Mouse (Mus musculus) cerebellum, postnatal 36 days (tissue): ENCODE measurements around the gene Gm10260.

Experiments used
- DNase-seq, 2 experiments: peaks; one replicate each; pipeline ENCODE4 v3.0.0; 2021 to 2022; ENCODE audit warnings: mixed read lengths in 2 of 2

Gene Gm10260

GRCm38 (mm10) chr13:97768046-97768682, 7.7 kb upstream of the Gm10260 start:
- DNase-seq, result no peak

GRCm38 (mm10) chr13:97766600-97766999, 6.2 kb upstream of the Gm10260 start:
- no peak for DNase-seq

- no peak for DNase-seq
Observed at GRCm38 (mm10) chr13:97765913-97766312, 5.5 kb upstream of the Gm10260 start.

DNA sequence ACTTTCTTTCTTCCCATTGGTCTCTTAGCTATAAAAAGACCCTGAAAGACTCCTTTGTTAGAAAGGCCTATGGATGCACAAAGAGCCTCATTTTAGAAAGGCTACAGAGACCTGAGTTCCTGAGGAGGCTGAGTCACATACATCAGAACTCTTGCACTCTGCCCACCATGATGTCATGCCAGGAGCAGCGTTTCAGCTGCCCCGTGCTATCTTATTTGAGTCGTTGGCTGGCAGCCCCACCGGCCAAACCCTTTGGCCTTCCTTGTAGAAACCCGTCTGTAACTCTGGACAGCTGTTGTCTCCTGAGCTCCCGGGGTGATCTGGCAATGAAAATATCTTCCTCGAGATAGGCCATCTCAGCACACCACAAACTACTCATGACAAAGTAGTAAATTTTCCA, 3.6 kb upstream of the Gm10260 start:
- DNase-seq, result no peak

DNA sequence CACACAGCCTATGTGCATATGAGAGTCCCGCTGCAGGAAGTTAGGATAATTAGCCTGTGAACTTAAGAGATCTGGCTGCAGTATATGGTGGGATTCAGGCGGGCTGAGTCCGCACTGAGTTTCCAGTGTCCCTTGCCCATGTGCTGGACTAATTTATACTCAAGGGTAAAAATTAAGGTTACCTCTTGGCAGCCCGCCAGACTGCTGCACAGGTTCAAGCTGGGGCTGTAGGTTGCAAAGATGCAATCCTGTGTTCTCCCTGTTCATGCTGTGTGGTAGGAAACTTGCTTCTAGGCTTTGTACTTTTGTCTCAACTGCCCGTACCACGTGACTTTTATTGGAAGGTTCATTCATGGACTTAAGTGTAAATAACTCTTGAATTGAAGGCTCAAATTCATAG, 3.0 kb upstream of the Gm10260 start:
- no peak for DNase-seq

DNA sequence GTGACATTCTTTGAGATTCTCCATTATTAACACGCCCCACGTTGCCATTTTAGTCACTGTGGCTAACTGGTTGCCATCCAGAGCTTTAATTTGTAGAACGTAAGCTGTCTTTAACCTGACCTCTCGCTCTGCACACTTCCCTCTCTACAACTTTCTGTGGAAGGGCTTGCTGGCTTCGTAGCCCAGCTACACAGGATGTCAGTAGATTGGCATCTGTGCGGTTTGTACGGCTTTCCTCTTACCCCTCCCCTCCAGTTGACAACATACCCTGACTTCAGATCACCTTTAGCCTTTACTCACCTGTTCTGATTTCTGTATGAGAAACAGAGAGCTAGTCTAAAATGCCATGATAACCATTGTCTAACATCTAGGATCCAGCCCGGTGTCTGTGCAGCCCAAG, 1.7 kb upstream of the Gm10260 start:
- DNase-seq, result no peak

DNA sequence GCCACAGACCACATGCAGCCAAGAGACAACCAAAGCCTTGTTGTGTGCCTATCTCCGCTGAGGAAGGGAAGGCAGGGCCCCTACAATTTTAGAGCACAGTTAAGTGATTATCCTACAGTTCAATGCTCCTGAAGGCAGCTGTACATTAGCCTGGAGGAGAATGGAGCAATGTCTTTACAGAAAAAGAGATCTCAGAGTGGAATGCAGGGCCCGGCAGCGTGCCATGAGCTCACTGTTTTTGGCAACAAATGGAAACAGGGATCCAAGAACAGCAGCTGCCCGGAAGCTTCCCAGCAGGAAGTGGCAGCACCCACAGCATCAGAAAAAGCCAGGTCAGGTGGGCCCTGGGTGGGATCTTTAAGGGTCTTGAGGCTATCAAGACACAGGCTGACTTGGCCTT, 3.4 kb downstream of the Gm10260 start:
- no peak for DNase-seq

DNA sequence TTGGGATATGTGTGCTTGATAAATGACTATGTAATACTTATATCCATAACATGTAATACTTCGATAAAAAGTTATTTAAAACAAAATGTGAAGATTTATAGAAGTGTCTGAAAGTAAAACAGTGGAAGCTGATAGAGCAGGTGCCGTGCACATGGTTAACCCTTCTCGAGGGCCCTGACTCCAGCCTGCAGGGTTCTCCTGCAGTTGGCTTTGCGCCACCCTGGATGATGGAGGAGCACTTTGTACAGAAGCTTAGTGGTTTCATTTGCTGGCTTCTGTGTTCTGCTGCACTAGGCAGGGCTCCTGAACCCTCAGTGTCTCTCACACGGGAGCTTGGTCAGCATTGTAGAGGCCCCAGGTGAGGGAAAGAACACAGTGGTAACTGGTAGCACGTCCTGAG, 4.3 kb downstream of the Gm10260 start:
- no peak for DNase-seq

- peak; percentile 54 to 58 for DNase-seq
Observed at GRCm38 (mm10) chr13:97750851-97751381, 9.5 kb downstream of the Gm10260 start.

- DNase-seq, result no peak
Observed at GRCm38 (mm10) chr13:97747037-97747860, 13.2 kb downstream of the Gm10260 start.

DNA sequence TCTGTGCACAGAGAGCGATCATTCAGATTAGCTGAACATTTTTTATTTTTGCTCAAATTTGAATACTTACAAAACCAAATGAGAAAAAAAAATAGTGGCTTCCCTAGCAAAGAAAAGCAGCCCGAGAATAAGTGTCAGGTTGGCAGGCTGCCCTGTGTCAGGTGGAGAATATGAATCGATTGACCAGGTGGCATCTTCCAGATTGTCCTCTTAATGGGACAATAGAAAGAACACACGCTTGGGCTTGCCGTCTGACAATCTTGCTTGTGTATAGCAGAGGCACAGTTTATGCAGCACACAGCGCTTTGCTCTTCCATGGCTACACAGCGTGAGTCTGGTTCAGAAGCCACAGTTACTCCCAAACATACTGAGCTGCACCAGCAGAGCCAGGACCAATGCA, 15.8 kb downstream of the Gm10260 start:
- DNase-seq, result no peak

- no peak for DNase-seq
Observed at GRCm38 (mm10) chr13:97744036-97744435, 16.4 kb downstream of the Gm10260 start.

DNA sequence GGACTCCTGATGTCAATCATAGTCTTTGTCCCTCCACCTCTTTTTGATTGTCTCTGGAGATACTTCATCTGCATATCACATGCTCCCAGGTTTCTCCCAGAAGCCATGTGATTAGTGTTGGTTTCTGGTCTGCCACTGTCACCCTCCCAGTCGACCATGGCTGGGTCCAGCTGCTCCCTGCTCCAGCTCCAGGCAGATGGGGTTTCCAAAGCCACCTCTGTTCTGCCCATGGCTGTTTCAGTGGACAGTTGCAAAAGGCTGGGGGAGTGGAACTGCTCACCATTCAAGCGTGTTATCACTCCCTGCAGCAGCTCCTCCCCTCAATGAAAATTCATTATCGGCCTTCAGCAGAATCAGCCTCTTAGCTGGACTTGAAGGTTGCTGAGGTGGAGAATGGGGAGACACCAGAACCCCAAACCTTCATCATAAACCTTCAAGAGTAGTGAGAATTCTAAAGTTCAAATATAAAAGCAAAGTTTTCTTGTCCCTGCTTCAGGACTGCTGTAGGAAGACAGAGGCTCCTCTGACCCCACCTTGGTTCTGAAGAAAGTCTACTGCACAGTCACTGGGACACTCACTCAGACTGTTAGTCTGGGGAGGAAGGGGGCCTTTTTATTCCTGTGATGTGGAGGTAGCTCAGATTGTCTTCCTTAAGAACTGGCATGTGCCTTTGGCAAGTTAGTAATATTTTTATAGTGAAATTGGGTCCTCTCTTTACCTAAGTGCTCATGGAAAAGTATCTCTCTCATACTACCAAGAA, 17.0 kb downstream of the Gm10260 start:
- no peak for DNase-seq

- DNase-seq, result no peak
Observed at GRCm38 (mm10) chr13:97735931-97736330, 24.5 kb downstream of the Gm10260 start.

DNA sequence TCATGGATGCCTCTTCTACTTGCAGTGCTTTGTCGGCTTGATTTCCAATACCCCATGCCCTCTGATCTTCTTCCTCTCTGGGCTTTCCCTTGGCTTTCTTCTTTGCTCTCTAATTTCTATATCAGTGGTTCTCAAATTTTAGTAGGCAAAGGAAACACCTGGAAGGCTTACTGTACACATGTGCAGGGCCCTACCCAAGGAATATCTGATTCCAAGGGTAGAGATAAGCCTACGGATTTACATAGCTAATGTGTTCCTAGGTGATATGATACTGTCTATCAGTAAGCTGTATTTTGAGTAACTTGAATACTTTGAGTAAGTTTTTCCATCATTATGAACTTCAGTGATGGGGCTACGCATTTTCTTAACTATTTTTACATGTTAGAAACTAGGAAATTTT, 25.7 kb downstream of the Gm10260 start:
- no peak for DNase-seq

DNA sequence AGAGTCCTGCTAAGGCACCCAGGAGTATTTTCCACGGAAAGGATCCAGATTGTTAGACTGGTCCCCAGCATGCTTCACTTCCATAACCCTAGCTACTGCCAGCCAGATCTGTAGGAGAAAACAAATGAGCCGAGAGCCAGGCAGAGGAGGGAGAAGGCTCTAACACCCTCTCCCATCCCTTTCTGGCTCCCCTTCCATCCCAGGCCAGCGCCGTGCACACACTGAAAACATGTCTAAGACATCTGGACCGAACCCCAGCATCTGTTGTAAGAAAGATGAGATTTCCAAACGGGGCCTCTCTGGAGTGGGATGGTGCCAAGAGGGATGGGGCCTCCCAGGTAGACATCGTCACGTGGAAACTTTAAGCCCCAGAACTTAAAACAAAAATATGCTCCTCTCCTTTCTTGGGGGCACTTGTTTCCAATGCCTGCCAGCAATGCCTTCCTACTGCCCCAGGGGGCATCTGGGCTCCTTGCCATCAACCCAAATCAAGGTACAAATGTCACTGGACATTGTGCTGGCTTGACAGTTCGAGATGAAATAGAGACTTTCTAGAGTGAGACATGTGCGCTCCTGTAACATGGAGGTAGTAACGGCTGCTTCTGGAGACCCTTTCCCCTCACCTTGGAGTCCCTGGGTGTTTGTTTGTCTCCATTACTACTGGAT, 35.1 kb downstream of the Gm10260 start:
- DNase-seq, result peak in 1 of 2 experiments; percentile 15

- no peak for DNase-seq
Observed at GRCm38 (mm10) chr13:97724551-97724950, 35.9 kb downstream of the Gm10260 start.

GRCm38 (mm10) chr13:97712506-97713275, 47.7 kb downstream of the Gm10260 start:
- DNase-seq, result no peak

GRCm38 (mm10) chr13:97711510-97711909, 48.9 kb downstream of the Gm10260 start:
- no peak for DNase-seq
